Mouse (Mus musculus): ENCODE data around the gene Sfrp2. TPM values are rescaled to one million over a fixed set of nuclear protein-coding genes. Genes with fewer than 3 reads are reported as not detected.

Gene Sfrp2
- polyA plus RNA-seq, 1 experiment = 7.2 TPM

DNA sequence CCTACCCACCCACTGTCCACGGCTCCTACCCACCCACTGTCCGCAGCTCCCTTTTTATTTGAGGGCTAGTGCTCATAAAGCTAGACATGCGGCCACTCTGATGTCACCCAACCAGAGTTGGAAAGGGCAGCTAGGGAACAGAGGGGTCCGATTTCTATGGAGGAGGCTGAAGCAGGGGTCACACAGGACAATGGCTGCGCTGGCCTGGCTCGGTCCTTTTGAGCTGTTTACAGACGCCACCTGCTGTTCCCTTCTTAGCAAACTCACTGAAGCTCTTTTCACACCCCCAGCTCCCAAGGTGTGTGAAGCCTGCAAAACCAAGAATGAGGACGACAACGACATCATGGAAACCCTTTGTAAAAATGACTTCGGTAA, 2.9 kb downstream of the Sfrp2 start:
- WGBS = 65% methylated on average over 10 of the region's 10 CpGs
- TF ChIP-seq POLR2A (IDR thresholded peaks at IDR 0.05; ENCODE audit: control insufficient read depth, extremely low read depth, insufficient read depth, low read length, poor library complexity) (no peak), CTCF (IDR thresholded peaks at IDR 0.05; ENCODE audit: borderline replicate concordance, control insufficient read depth, extremely low read depth, insufficient read depth, low read length, poor library complexity) (no peak)
- H3K4me1 ChIP-seq (replicated peaks; ENCODE audit: control insufficient read depth, insufficient read depth, low read length) = peaks cover 8% of the 10 kb centered on the region; the same call in 1 of the 2 replicates
- H3K36me3 ChIP-seq (ENCODE audit: control insufficient read depth, insufficient read depth, low read length) = no peaks in the 10 kb centered on the region
- H3K4me3 ChIP-seq (ENCODE audit: control insufficient read depth, insufficient read depth, low read length) = no peak overlapping the region
- no peak overlapping the region for H3K27ac ChIP-seq (ENCODE audit: control insufficient read depth, insufficient read depth, low read length)
- no peak for DNase-seq
- H3K27me3 ChIP-seq (ENCODE audit: control insufficient read depth, insufficient read depth, low read length) = peaks cover 3% of the 10 kb centered on the region; the same call in 1 of the 2 replicates

DNA sequence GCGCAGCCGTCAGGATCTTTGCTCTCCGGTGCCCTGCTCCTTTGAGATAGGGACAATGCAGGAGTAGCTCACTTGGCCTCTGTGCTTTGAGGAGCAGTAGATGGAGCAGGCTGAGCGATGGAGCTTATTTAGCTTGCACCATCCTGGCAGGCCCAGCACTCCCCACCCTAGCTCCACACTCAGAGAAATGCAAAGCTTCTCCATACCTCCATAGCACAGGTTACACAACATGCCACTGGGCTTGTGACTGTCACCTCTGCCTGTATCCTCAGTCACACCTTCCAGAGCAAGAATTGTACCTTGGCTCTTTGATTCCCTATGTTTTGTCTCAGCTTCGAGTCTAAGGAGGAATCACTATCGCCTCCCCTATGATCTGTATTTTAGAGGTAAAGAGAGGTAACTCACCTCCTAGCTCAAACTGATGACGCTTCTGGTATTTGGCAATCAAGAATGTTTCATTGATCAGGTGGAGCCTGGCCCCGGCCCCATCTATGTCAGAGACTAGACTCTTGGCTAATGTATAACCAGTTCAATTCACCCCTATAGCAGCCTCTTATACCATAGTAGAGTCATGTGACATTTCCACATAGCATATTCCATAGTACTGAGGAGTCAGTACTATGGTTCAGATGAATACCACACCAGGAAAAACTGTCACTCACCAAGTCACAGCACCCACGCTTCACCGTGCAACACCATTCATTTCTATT, 5.2 kb downstream of the Sfrp2 start:
- no peak overlapping the region for H3K27ac ChIP-seq (ENCODE audit: control insufficient read depth, insufficient read depth, low read length)
- 94% methylated on average over 10 of the region's 10 CpGs for WGBS
- DNase-seq = no peak
- no peak overlapping the region for H3K4me3 ChIP-seq (ENCODE audit: control insufficient read depth, insufficient read depth, low read length)
- TF ChIP-seq CTCF (IDR thresholded peaks at IDR 0.05; ENCODE audit: borderline replicate concordance, control insufficient read depth, extremely low read depth, insufficient read depth, low read length, poor library complexity) (no peak), POLR2A (IDR thresholded peaks at IDR 0.05; ENCODE audit: control insufficient read depth, extremely low read depth, insufficient read depth, low read length, poor library complexity) (no peak)
- no peaks in the 10 kb centered on the region for H3K36me3 ChIP-seq (ENCODE audit: control insufficient read depth, insufficient read depth, low read length)
- no peaks in the 10 kb centered on the region for H3K4me1 ChIP-seq (replicated peaks; ENCODE audit: control insufficient read depth, insufficient read depth, low read length)
- no peaks in the 10 kb centered on the region; the same call in 1 of the 2 replicates for H3K27me3 ChIP-seq (ENCODE audit: control insufficient read depth, insufficient read depth, low read length)

DNA sequence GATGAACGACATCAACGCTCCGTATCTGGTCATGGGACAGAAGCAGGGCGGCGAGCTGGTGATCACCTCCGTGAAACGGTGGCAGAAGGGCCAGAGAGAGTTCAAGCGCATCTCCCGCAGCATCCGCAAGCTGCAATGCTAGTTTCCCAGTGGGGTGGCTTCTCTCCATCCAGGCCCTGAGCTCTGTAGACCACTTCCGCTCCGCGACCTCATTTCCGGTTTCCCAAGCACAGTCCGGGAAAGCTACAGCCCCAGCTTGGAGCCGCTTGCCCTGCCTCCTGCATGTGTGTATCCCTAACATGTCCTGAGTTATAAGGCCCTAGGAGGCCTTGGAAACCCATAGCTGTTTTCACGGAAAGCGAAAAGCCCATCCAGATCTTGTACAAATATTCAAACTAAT, 7.2 kb downstream of the Sfrp2 start:
- Histone ChIP-seq H3K4me1 (replicated peaks; ENCODE audit: control insufficient read depth, insufficient read depth, low read length) (no peaks in the 10 kb centered on the region), H3K27ac (ENCODE audit: control insufficient read depth, insufficient read depth, low read length) (no peak overlapping the region), H3K36me3 (ENCODE audit: control insufficient read depth, insufficient read depth, low read length) (no peaks in the 10 kb centered on the region), H3K4me3 (ENCODE audit: control insufficient read depth, insufficient read depth, low read length) (no peak overlapping the region), H3K27me3 (ENCODE audit: control insufficient read depth, insufficient read depth, low read length) (no peaks in the 10 kb centered on the region)
- no peak for DNase-seq
- TF ChIP-seq POLR2A (IDR thresholded peaks at IDR 0.05; ENCODE audit: control insufficient read depth, extremely low read depth, insufficient read depth, low read length, poor library complexity) (no peak), CTCF (IDR thresholded peaks at IDR 0.05; ENCODE audit: borderline replicate concordance, control insufficient read depth, extremely low read depth, insufficient read depth, low read length, poor library complexity) (no peak)
- 96% methylated on average over 18 of the region's 18 CpGs for WGBS

DNA sequence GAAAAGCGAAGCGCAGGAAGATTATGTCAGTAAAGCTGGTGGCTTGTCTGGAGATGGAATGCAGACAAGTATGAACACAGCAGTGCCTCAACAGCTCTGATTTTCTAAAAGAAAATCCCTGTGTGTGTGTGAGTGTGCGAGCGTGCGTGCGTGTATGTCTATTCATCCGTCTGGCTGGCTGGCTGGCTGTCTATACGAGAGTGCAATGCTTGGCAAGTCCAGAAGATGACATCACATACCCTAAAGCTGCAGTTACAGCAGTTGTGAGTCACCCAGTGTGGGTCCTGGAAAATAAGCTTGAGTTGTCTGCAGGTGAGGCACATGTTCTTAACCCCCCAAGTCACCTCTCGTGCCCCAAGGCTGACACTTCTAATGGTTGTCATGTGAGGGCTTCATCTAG, 9.3 kb downstream of the Sfrp2 start:
- WGBS = 95% methylated on average over 9 of the region's 9 CpGs
- Histone ChIP-seq H3K4me1 (replicated peaks; ENCODE audit: control insufficient read depth, insufficient read depth, low read length) (no peaks in the 10 kb centered on the region), H3K27me3 (ENCODE audit: control insufficient read depth, insufficient read depth, low read length) (no peaks in the 10 kb centered on the region), H3K36me3 (ENCODE audit: control insufficient read depth, insufficient read depth, low read length) (no peaks in the 10 kb centered on the region), H3K4me3 (ENCODE audit: control insufficient read depth, insufficient read depth, low read length) (no peak overlapping the region), H3K27ac (ENCODE audit: control insufficient read depth, insufficient read depth, low read length) (no peak overlapping the region)
- DNase-seq = no peak
- no peak for TF ChIP-seq CTCF (IDR thresholded peaks at IDR 0.05; ENCODE audit: borderline replicate concordance, control insufficient read depth, extremely low read depth, insufficient read depth, low read length, poor library complexity)
- no peak for TF ChIP-seq POLR2A (IDR thresholded peaks at IDR 0.05; ENCODE audit: control insufficient read depth, extremely low read depth, insufficient read depth, low read length, poor library complexity)

DNA sequence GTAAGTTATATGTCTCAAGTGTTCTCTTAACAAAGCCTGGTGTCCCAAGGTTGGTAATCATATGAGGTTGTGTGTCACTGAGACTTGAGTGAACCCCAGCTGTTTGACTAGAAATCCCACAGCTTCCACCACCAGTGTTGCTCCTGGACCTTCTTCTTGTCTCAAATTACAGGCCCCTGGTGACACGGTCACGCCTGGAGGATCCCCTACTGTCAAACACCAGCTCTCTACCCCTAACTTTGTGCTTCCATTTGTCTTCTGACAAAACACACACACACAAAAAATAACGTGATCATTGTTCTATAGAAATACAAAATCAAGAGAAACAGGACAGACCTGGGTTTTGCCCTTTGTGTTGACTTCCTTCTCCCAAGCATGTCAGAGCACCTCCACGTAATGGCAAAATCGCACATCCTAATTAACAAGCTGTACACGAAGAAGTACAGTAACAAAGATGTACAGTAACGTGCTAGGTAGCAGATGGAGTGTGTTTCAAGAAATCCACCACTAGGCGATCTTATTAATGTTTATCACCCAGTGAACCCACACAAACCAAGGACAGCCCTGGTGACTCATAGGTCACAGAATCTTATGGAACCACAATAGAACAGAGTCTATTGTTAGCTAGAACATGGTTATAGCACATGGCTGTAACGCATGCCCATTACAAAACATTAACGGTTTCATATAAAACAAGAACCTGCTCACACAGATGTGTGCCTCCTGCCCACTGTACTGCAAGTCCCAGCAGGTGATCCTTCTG, 15.5 kb downstream of the Sfrp2 start:
- no peak overlapping the region for H3K27ac ChIP-seq (ENCODE audit: control insufficient read depth, insufficient read depth, low read length)
- no peaks in the 10 kb centered on the region for H3K27me3 ChIP-seq (ENCODE audit: control insufficient read depth, insufficient read depth, low read length)
- H3K4me1 ChIP-seq (replicated peaks; ENCODE audit: control insufficient read depth, insufficient read depth, low read length) = no peaks in the 10 kb centered on the region
- 92% methylated on average over 10 of the region's 10 CpGs for WGBS
- TF ChIP-seq CTCF (IDR thresholded peaks at IDR 0.05; ENCODE audit: borderline replicate concordance, control insufficient read depth, extremely low read depth, insufficient read depth, low read length, poor library complexity) (no peak), POLR2A (IDR thresholded peaks at IDR 0.05; ENCODE audit: control insufficient read depth, extremely low read depth, insufficient read depth, low read length, poor library complexity) (no peak)
- H3K4me3 ChIP-seq (ENCODE audit: control insufficient read depth, insufficient read depth, low read length) = no peak overlapping the region
- DNase-seq = no peak
- H3K36me3 ChIP-seq (ENCODE audit: control insufficient read depth, insufficient read depth, low read length) = no peaks in the 10 kb centered on the region

DNA sequence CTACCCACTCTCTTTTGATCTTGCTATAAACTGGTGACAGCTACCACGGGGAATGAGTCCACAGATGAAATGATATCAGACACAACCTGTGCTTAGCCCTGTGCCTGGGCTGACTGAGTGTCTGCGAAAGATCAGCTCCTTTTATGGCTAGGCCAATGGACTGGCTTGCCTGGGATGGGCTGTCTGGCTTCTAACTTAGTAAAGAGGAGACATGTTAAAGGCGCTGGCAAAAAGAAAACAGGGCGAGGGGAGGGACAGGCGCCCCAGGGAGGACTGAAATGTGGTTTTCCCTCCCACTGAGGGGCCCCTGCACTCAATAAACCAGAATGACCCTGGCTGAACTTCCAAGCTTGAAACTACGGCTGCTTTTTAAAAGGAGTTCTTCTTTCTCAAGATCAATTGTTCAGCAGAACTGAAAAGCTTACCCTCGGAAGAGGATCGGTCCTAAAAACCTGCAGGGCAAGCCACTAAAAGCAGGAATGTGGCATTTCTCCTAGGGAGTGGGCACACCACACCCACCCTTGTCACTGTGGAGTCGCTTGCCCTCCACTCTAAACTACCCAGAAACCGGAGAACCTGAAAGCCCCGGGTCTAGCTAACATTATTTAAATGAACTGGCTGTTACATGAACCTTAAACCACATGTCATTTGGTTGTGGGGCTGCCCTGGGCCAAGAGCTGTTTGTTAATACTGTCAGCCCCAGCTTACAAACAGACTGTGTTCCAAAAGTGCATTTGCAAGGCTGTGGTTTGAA, 17.8 kb downstream of the Sfrp2 start:
- Histone ChIP-seq H3K36me3 (ENCODE audit: control insufficient read depth, insufficient read depth, low read length) (no peaks in the 10 kb centered on the region), H3K27ac (ENCODE audit: control insufficient read depth, insufficient read depth, low read length) (no peak overlapping the region), H3K4me3 (ENCODE audit: control insufficient read depth, insufficient read depth, low read length) (no peak overlapping the region), H3K4me1 (replicated peaks; ENCODE audit: control insufficient read depth, insufficient read depth, low read length) (peaks cover 1% of the 10 kb centered on the region; the same call in 1 of the 2 replicates), H3K27me3 (ENCODE audit: control insufficient read depth, insufficient read depth, low read length) (no peaks in the 10 kb centered on the region)
- TF ChIP-seq CTCF (IDR thresholded peaks at IDR 0.05; ENCODE audit: borderline replicate concordance, control insufficient read depth, extremely low read depth, insufficient read depth, low read length, poor library complexity) (no peak), POLR2A (IDR thresholded peaks at IDR 0.05; ENCODE audit: control insufficient read depth, extremely low read depth, insufficient read depth, low read length, poor library complexity) (no peak)
- DNase-seq = no peak
- WGBS = 51% methylated on average over 11 of the region's 11 CpGs
